Mouse (Mus musculus) B cell, adult (primary cell): ENCODE measurements around the gene Trim14. TPM values are rescaled to one million over a fixed set of nuclear protein-coding genes. Genes with fewer than 3 reads are reported as not detected.

ENCODE experiments used
- total RNA-seq: library from RNA; stranded (reverse); gene quantifications from 4 replicates; pipeline ENCODE4 v1.2.4, GENCODE M21; 2023; ENCODE audit not compliant: inconsistent age

Gene Trim14
- 58.6 to 69.3 TPM (median 66.3 TPM) in 4 replicates for total RNA-seq

GRCm38 (mm10) chr4:46535840-46536361 lies at the start of gene Trim14:
Gene Trim14, minus strand, starts transcription at chr4:46536141.

GRCm38 (mm10) chr4:46489028-46489925 lies 46.7 kb downstream of the Trim14 start, which contains the start of gene Nans:
Gene Nans, plus strand, starts transcription at chr4:46489248.

GRCm38 (mm10) chr4:46450519-46451131 lies 85.3 kb downstream of the Trim14 start, which contains the start of gene Anp32b:
Gene Anp32b, plus strand, starts transcription at chr4:46450902.

Other genes with a start within 250 kb of the Trim14 start
- gene Foxe1, start 192.5 kb downstream of the Trim14 start, total RNA-seq = not detected in 4 replicates
- 17.9 to 21.5 TPM (median 19.9 TPM) in 4 replicates for gene Trmo, start 146.7 kb downstream of the Trim14 start, total RNA-seq
- 0.63 to 1.2 TPM (median 0.91 TPM) in 4 replicates for gene Hemgn, start 122.6 kb downstream of the Trim14 start, total RNA-seq
- 147 to 165 TPM (median 160 TPM) in 4 replicates for gene Anp32b, start 85.2 kb downstream of the Trim14 start, total RNA-seq
- gene Nans, start 46.9 kb downstream of the Trim14 start, total RNA-seq = 27.3 to 36.6 TPM (median 34.8 TPM) in 4 replicates
- gene Coro2a, start 66.1 kb upstream of the Trim14 start, total RNA-seq = 35.9 to 43.3 TPM (median 39.3 TPM) in 4 replicates
- gene Tbc1d2, start 114.1 kb upstream of the Trim14 start, total RNA-seq = 0.72 to 0.84 TPM (median 0.75 TPM) in 4 replicates